Mouse (Mus musculus): Measurements from ENCODE around the gene Galnt18. TPM values are rescaled to one million over a fixed set of nuclear protein-coding genes. Genes with fewer than 3 reads are reported as not detected.
A peak's percentile ranks its signal among the peaks of the same experiment; 100 is the strongest.

Gene Galnt18
- 0.74 and 0.89 TPM in 2 replicates for total RNA-seq (2012; rRNA removed)

DNA sequence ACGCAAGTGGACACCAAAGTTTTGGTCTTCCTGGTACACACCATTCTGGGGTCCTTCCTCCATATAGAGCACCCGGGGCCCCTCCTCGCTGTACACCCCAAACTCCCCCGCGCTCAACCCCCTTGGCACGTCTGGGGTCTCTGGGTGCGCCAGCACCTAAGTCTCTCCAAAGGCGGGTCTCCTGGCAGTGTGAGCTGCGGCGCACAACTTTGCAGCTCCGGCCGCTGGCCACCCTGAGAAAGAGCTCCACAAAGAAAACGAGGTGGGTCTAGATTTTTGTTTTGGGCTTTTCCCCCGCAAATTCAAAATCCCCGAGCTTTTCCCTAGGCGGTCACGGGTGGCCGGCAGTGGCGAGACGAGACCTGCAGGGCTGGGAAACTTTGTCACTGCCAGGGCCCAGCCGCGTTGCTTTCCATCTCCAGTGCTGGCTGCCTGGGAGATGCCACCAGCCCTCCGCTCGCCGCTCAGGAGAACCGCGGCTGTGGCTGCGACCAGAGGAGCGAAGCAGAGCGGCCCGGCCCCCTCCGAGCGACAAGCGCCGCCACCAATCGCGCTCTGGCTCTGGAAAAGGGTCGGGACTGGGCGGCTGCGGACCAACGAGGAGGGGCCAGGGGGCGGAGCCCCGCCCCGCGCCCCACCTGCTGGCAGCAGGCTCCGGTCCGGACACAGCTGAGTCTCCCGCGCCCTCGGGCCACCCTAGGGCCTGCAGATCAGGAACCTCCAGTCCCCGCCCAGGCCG, at the start of gene Galnt18:
Gene Galnt18, minus strand, starts transcription at position 474 of the 739 bp plus-strand sequence.
- in situ Hi-C loops (cut with MboI; ENCODE audit: low sequenced_read_pairs in 2 of 2, unreplicated experiment in 2 of 2): no loop called here
- H3K27ac ChIP-seq (ENCODE audit: insufficient read depth, low read depth, low read length, poor library complexity, severe bottlenecking): no peak within 1 kb of the TSS
- no peaks in the 10 kb centered on the region for H3K36me3 ChIP-seq (ENCODE audit: control insufficient read depth, insufficient read depth, low read length, poor library complexity, severe bottlenecking)
- no peaks in the 10 kb centered on the region for H3K9me3 ChIP-seq (ENCODE audit: control insufficient read depth, insufficient read depth, low read depth, low read length)
- H3K9ac ChIP-seq (ENCODE audit: insufficient read depth, low read depth, low read length, poor library complexity, severe bottlenecking): peak within 1 kb of the TSS; percentile 9
- TF ChIP-seq ZC3H11A (IDR thresholded peaks at IDR 0.05; ENCODE audit: borderline replicate concordance, low read depth, low read length) (no peak), ZNF384 (IDR thresholded peaks at IDR 0.05; ENCODE audit: low read depth, low read length) (no peak), HCFC1 (IDR thresholded peaks at IDR 0.05; ENCODE audit: borderline replicate concordance, insufficient read depth, low read length) (no peak), CHD2 (IDR thresholded peaks at IDR 0.05; ENCODE audit: low read depth, low read length) (no peak), MAFK (IDR thresholded peaks at IDR 0.05; ENCODE audit: insufficient read depth, low read depth, low read length) (no peak)
- H3K4me3 ChIP-seq (ENCODE audit: insufficient read depth in 1 of 2, low read depth in 1 of 2, low read length in 2 of 2, poor library complexity in 1 of 2, severe bottlenecking in 1 of 2): peak within 1 kb of the TSS; percentile 58 to 64
- peak; percentile 68 for DNase-seq (ENCODE audit: low read depth, low spot score)
- no peaks in the 10 kb centered on the region; a peak in 1 of 4 replicates for H3K4me1 ChIP-seq (ENCODE audit: control insufficient read depth in 2 of 2, insufficient read depth in 2 of 2, low read length in 2 of 2, poor library complexity in 1 of 2)

DNA sequence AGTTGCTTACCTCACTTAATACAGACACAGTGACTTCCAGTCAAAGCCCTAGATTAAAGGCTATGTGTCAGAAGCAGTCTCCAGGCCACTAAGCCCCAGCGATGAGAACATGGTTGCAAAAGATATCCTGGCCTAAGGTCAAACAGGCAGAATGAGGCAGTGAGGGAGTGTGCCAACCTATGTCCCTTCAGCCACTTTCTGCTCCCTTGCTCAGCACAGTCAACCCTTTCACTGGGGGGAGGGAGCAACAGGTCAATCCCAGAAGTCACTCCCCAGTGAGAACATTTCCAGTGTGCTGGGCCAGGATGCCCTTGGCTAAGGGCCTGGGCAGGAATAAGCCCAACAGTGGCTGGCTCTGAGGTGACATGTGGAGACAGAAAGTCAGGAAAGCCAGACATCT, 47.6 kb upstream of the Galnt18 start:
- no peaks in the 10 kb centered on the region for H3K36me3 ChIP-seq (ENCODE audit: control insufficient read depth, insufficient read depth, low read length, poor library complexity, severe bottlenecking)
- H3K9ac ChIP-seq (ENCODE audit: insufficient read depth, low read depth, low read length, poor library complexity, severe bottlenecking): no peak overlapping the region
- no peaks in the 10 kb centered on the region for H3K9me3 ChIP-seq (ENCODE audit: control insufficient read depth, insufficient read depth, low read depth, low read length)
- in situ Hi-C loops (cut with MboI; ENCODE audit: low sequenced_read_pairs in 2 of 2, unreplicated experiment in 2 of 2): no loop called here
- no peaks in the 10 kb centered on the region for H3K4me1 ChIP-seq (ENCODE audit: control insufficient read depth in 2 of 2, insufficient read depth in 2 of 2, low read length in 2 of 2, poor library complexity in 1 of 2)
- TF ChIP-seq ZC3H11A (IDR thresholded peaks at IDR 0.05; ENCODE audit: borderline replicate concordance, low read depth, low read length) (no peak), HCFC1 (IDR thresholded peaks at IDR 0.05; ENCODE audit: borderline replicate concordance, insufficient read depth, low read length) (no peak), CHD2 (IDR thresholded peaks at IDR 0.05; ENCODE audit: low read depth, low read length) (no peak), ZNF384 (IDR thresholded peaks at IDR 0.05; ENCODE audit: low read depth, low read length) (no peak), MAFK (IDR thresholded peaks at IDR 0.05; ENCODE audit: insufficient read depth, low read depth, low read length) (no peak)
- DNase-seq (ENCODE audit: low read depth, low spot score): no peak
- no peak overlapping the region for H3K27ac ChIP-seq (ENCODE audit: insufficient read depth, low read depth, low read length, poor library complexity, severe bottlenecking)
- no peak overlapping the region for H3K4me3 ChIP-seq (ENCODE audit: insufficient read depth in 1 of 2, low read depth in 1 of 2, low read length in 2 of 2, poor library complexity in 1 of 2, severe bottlenecking in 1 of 2)

DNA sequence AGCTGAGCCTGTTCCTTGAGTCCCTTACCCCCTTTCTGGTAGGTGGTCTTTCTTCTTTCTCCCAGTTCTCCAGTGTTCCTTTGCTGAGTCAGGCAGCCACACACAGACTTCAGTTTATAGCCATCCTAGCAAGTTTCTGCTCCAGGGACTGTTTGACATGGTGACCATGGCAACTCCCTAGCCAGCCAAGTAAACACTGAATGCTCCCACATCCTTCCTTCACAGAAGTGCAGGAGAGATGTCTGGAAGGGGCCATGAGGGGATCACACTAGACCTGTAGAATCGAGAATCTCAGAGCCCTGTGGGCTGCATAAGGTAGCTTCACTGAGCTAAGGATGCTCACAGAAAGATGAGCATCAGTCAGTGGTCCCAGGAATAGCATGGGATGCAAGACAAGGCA, 33.3 kb upstream of the Galnt18 start:
- no peaks in the 10 kb centered on the region for H3K4me1 ChIP-seq (ENCODE audit: control insufficient read depth in 2 of 2, insufficient read depth in 2 of 2, low read length in 2 of 2, poor library complexity in 1 of 2)
- in situ Hi-C loops (cut with MboI; ENCODE audit: low sequenced_read_pairs in 2 of 2, unreplicated experiment in 2 of 2): no loop called here
- no peaks in the 10 kb centered on the region for H3K9me3 ChIP-seq (ENCODE audit: control insufficient read depth, insufficient read depth, low read depth, low read length)
- no peak overlapping the region for H3K4me3 ChIP-seq (ENCODE audit: insufficient read depth in 1 of 2, low read depth in 1 of 2, low read length in 2 of 2, poor library complexity in 1 of 2, severe bottlenecking in 1 of 2)
- H3K27ac ChIP-seq (ENCODE audit: insufficient read depth, low read depth, low read length, poor library complexity, severe bottlenecking): no peak overlapping the region
- no peak overlapping the region for H3K9ac ChIP-seq (ENCODE audit: insufficient read depth, low read depth, low read length, poor library complexity, severe bottlenecking)
- no peak for DNase-seq (ENCODE audit: low read depth, low spot score)
- TF ChIP-seq MAFK (IDR thresholded peaks at IDR 0.05; ENCODE audit: insufficient read depth, low read depth, low read length) (no peak), CHD2 (IDR thresholded peaks at IDR 0.05; ENCODE audit: low read depth, low read length) (no peak), ZC3H11A (IDR thresholded peaks at IDR 0.05; ENCODE audit: borderline replicate concordance, low read depth, low read length) (no peak), ZNF384 (IDR thresholded peaks at IDR 0.05; ENCODE audit: low read depth, low read length) (no peak), HCFC1 (IDR thresholded peaks at IDR 0.05; ENCODE audit: borderline replicate concordance, insufficient read depth, low read length) (no peak)
- H3K36me3 ChIP-seq (ENCODE audit: control insufficient read depth, insufficient read depth, low read length, poor library complexity, severe bottlenecking): no peaks in the 10 kb centered on the region

DNA sequence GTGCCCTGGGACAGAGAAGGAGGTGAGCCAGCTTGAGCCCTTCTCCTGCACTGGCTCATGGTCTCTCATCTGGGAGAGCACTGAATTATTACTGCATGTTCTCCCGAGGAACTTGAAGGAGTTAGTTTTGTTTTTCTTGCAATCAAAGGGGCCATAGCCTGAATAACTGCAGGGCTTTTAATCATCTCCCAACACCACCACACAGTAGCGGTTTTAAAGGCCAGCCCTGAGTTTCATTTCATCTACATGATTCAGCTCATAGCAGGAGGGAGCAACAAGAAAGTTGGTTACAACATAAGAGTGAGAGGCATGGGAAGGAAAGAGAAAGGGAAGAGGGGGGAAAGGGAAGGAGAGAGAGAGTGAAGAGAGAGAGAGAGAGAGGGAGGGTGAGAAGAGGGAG, 31.3 kb upstream of the Galnt18 start:
- H3K4me3 ChIP-seq (ENCODE audit: insufficient read depth in 1 of 2, low read depth in 1 of 2, low read length in 2 of 2, poor library complexity in 1 of 2, severe bottlenecking in 1 of 2): no peak overlapping the region
- no peak for DNase-seq (ENCODE audit: low read depth, low spot score)
- no peaks in the 10 kb centered on the region for H3K36me3 ChIP-seq (ENCODE audit: control insufficient read depth, insufficient read depth, low read length, poor library complexity, severe bottlenecking)
- TF ChIP-seq ZC3H11A (IDR thresholded peaks at IDR 0.05; ENCODE audit: borderline replicate concordance, low read depth, low read length): no peak
- TF ChIP-seq HCFC1 (IDR thresholded peaks at IDR 0.05; ENCODE audit: borderline replicate concordance, insufficient read depth, low read length): no peak
- no peak for TF ChIP-seq MAFK (IDR thresholded peaks at IDR 0.05; ENCODE audit: insufficient read depth, low read depth, low read length)
- TF ChIP-seq ZNF384 (IDR thresholded peaks at IDR 0.05; ENCODE audit: low read depth, low read length): no peak
- TF ChIP-seq CHD2 (IDR thresholded peaks at IDR 0.05; ENCODE audit: low read depth, low read length): no peak
- no peak overlapping the region for H3K9ac ChIP-seq (ENCODE audit: insufficient read depth, low read depth, low read length, poor library complexity, severe bottlenecking)
- H3K4me1 ChIP-seq (ENCODE audit: control insufficient read depth in 2 of 2, insufficient read depth in 2 of 2, low read length in 2 of 2, poor library complexity in 1 of 2): no peaks in the 10 kb centered on the region
- no peaks in the 10 kb centered on the region for H3K9me3 ChIP-seq (ENCODE audit: control insufficient read depth, insufficient read depth, low read depth, low read length)
- in situ Hi-C loops (cut with MboI; ENCODE audit: low sequenced_read_pairs in 2 of 2, unreplicated experiment in 2 of 2): no loop called here
- no peak overlapping the region for H3K27ac ChIP-seq (ENCODE audit: insufficient read depth, low read depth, low read length, poor library complexity, severe bottlenecking)

All from ES-E14 (cell line).